Mouse (Mus musculus): ENCODE measurements around the gene Plekha7. TPM values are rescaled to one million over a fixed set of nuclear protein-coding genes. Genes with fewer than 3 reads are reported as not detected.

Gene Plekha7
- total RNA-seq, 1 experiment = 38.0 TPM

GRCm38 (mm10) chr7:116333713-116334668 is 25.8 kb upstream of the Plekha7 start, which contains the start of gene Rps13:
Rps13 (minus strand) TSS chr7:116334195.
- in situ Hi-C loops (cut with MboI; ENCODE audit: low sequenced_read_pairs in 2 of 2, unreplicated experiment in 2 of 2) = no loop called here
- no peaks in the 10 kb centered on the region for H3K4me1 ChIP-seq (ENCODE audit: control insufficient read depth in 2 of 2, insufficient read depth in 2 of 2, low read length in 2 of 2, poor library complexity in 1 of 2)
- peaks cover 18% of the 10 kb centered on the region for H3K36me3 ChIP-seq (ENCODE audit: control insufficient read depth, insufficient read depth, low read length, poor library complexity, severe bottlenecking)
- peak; percentile 93 for DNase-seq (ENCODE audit: low read depth, low spot score)
- H3K4me3 ChIP-seq (ENCODE audit: insufficient read depth in 1 of 2, low read depth in 1 of 2, low read length in 2 of 2, poor library complexity in 1 of 2, severe bottlenecking in 1 of 2) = peak within 1 kb of the TSS; percentile 84
- H3K9ac ChIP-seq (ENCODE audit: insufficient read depth, low read depth, low read length, poor library complexity, severe bottlenecking) = peak within 1 kb of the TSS; percentile 96
- peak within 1 kb of the TSS; percentile 92 for H3K27ac ChIP-seq (ENCODE audit: insufficient read depth, low read depth, low read length, poor library complexity, severe bottlenecking)
- H3K9me3 ChIP-seq (ENCODE audit: control insufficient read depth, insufficient read depth, low read depth, low read length) = no peaks in the 10 kb centered on the region
- peak; percentile 86 for TF ChIP-seq HCFC1 (IDR thresholded peaks at IDR 0.05; ENCODE audit: borderline replicate concordance, insufficient read depth, low read length)
- TF ChIP-seq ZC3H11A (IDR thresholded peaks at IDR 0.05; ENCODE audit: borderline replicate concordance, low read depth, low read length) = no peak

GRCm38 (mm10) chr7:116331246-116331645 is 23.1 kb upstream of the Plekha7 start:
- H3K9me3 ChIP-seq (ENCODE audit: control insufficient read depth, insufficient read depth, low read depth, low read length) = no peaks in the 10 kb centered on the region
- no peak for TF ChIP-seq ZNF384 (IDR thresholded peaks at IDR 0.05; ENCODE audit: low read depth, low read length)
- H3K9ac ChIP-seq (ENCODE audit: insufficient read depth, low read depth, low read length, poor library complexity, severe bottlenecking) = no peak overlapping the region
- no peak for DNase-seq (ENCODE audit: low read depth, low spot score)
- H3K27ac ChIP-seq (ENCODE audit: insufficient read depth, low read depth, low read length, poor library complexity, severe bottlenecking) = no peak overlapping the region
- in situ Hi-C loops (cut with MboI; ENCODE audit: low sequenced_read_pairs in 2 of 2, unreplicated experiment in 2 of 2) = no loop called here
- H3K4me3 ChIP-seq (ENCODE audit: insufficient read depth in 1 of 2, low read depth in 1 of 2, low read length in 2 of 2, poor library complexity in 1 of 2, severe bottlenecking in 1 of 2) = peak overlapping the region in 1 of 2 experiments; percentile 84; a peak in 1 of 4 replicates
- peaks cover 18% of the 10 kb centered on the region for H3K36me3 ChIP-seq (ENCODE audit: control insufficient read depth, insufficient read depth, low read length, poor library complexity, severe bottlenecking)
- H3K4me1 ChIP-seq (ENCODE audit: control insufficient read depth in 2 of 2, insufficient read depth in 2 of 2, low read length in 2 of 2, poor library complexity in 1 of 2) = no peaks in the 10 kb centered on the region

GRCm38 (mm10) chr7:116329858-116330257 is 21.7 kb upstream of the Plekha7 start:
- Histone ChIP-seq H3K4me3 (ENCODE audit: insufficient read depth in 1 of 2, low read depth in 1 of 2, low read length in 2 of 2, poor library complexity in 1 of 2, severe bottlenecking in 1 of 2) (no peak overlapping the region), H3K9me3 (ENCODE audit: control insufficient read depth, insufficient read depth, low read depth, low read length) (no peaks in the 10 kb centered on the region), H3K27ac (ENCODE audit: insufficient read depth, low read depth, low read length, poor library complexity, severe bottlenecking) (no peak overlapping the region), H3K36me3 (ENCODE audit: control insufficient read depth, insufficient read depth, low read length, poor library complexity, severe bottlenecking) (peaks cover 18% of the 10 kb centered on the region), H3K9ac (ENCODE audit: insufficient read depth, low read depth, low read length, poor library complexity, severe bottlenecking) (no peak overlapping the region), H3K4me1 (ENCODE audit: control insufficient read depth in 2 of 2, insufficient read depth in 2 of 2, low read length in 2 of 2, poor library complexity in 1 of 2) (no peaks in the 10 kb centered on the region)
- no peak for TF ChIP-seq MAFK (IDR thresholded peaks at IDR 0.05; ENCODE audit: insufficient read depth, low read depth, low read length)
- TF ChIP-seq CHD2 (IDR thresholded peaks at IDR 0.05; ENCODE audit: low read depth, low read length) = no peak
- no peak for TF ChIP-seq ZNF384 (IDR thresholded peaks at IDR 0.05; ENCODE audit: low read depth, low read length)
- no peak for TF ChIP-seq ZC3H11A (IDR thresholded peaks at IDR 0.05; ENCODE audit: borderline replicate concordance, low read depth, low read length)
- no peak for TF ChIP-seq HCFC1 (IDR thresholded peaks at IDR 0.05; ENCODE audit: borderline replicate concordance, insufficient read depth, low read length)
- DNase-seq (ENCODE audit: low read depth, low spot score) = no peak
- in situ Hi-C loops (cut with MboI; ENCODE audit: low sequenced_read_pairs in 2 of 2, unreplicated experiment in 2 of 2) = no loop called here

- TF ChIP-seq MAFK (IDR thresholded peaks at IDR 0.05; ENCODE audit: insufficient read depth, low read depth, low read length) (no peak), ZNF384 (IDR thresholded peaks at IDR 0.05; ENCODE audit: low read depth, low read length) (no peak), ZC3H11A (IDR thresholded peaks at IDR 0.05; ENCODE audit: borderline replicate concordance, low read depth, low read length) (no peak), HCFC1 (IDR thresholded peaks at IDR 0.05; ENCODE audit: borderline replicate concordance, insufficient read depth, low read length) (no peak), CHD2 (IDR thresholded peaks at IDR 0.05; ENCODE audit: low read depth, low read length) (no peak)
- no peak for DNase-seq (ENCODE audit: low read depth, low spot score)
- H3K4me3 ChIP-seq (ENCODE audit: insufficient read depth in 1 of 2, low read depth in 1 of 2, low read length in 2 of 2, poor library complexity in 1 of 2, severe bottlenecking in 1 of 2) = no peak overlapping the region
- H3K4me1 ChIP-seq (ENCODE audit: control insufficient read depth in 2 of 2, insufficient read depth in 2 of 2, low read length in 2 of 2, poor library complexity in 1 of 2) = no peaks in the 10 kb centered on the region
- H3K27ac ChIP-seq (ENCODE audit: insufficient read depth, low read depth, low read length, poor library complexity, severe bottlenecking) = no peak overlapping the region
- H3K9me3 ChIP-seq (ENCODE audit: control insufficient read depth, insufficient read depth, low read depth, low read length) = no peaks in the 10 kb centered on the region
- in situ Hi-C loops (cut with MboI; ENCODE audit: low sequenced_read_pairs in 2 of 2, unreplicated experiment in 2 of 2) = no loop called here
- H3K9ac ChIP-seq (ENCODE audit: insufficient read depth, low read depth, low read length, poor library complexity, severe bottlenecking) = no peak overlapping the region
- H3K36me3 ChIP-seq (ENCODE audit: control insufficient read depth, insufficient read depth, low read length, poor library complexity, severe bottlenecking) = peaks cover 18% of the 10 kb centered on the region
Measured at GRCm38 (mm10) chr7:116328777-116329176, 20.6 kb upstream of the Plekha7 start.

Measured in ES-E14 (cell line).